Mouse (Mus musculus): Measurements from ENCODE around the gene Pnmt. TPM values are rescaled to one million over a fixed set of nuclear protein-coding genes. Genes with fewer than 3 reads are reported as not detected.

Gene Pnmt
- 4.5 and 4.9 TPM in 2 replicates for polyA plus RNA-seq (2015; fragmentation: Nextera tagmentation; extraction: Ambion mirVana)

GRCm38 (mm10) chr11:98385638-98386585, at the start of gene Pnmt:
Gene Pnmt (plus strand): TSS chr11:98386450.
- no peaks in the 10 kb centered on the region for H3K36me3 ChIP-seq (ENCODE audit: control insufficient read depth, insufficient read depth, low read length)
- ATAC-seq = no peak
- no peak within 1 kb of the TSS for H3K4me3 ChIP-seq (ENCODE audit: low read length)
- H3K27ac ChIP-seq (ENCODE audit: low read depth, low read length) = no peak within 1 kb of the TSS
- no peaks in the 10 kb centered on the region for H3K9me3 ChIP-seq (ENCODE audit: control insufficient read depth, low read length)
- no peaks in the 10 kb centered on the region for H3K4me1 ChIP-seq (ENCODE audit: control insufficient read depth, insufficient read depth, low read depth, low read length)
- H3K9ac ChIP-seq (ENCODE audit: low read depth, low read length) = peak within 1 kb of the TSS; percentile 32; the same call in 1 of the 2 replicates
- 52% methylated on average over 25 of the region's 25 CpGs for WGBS
- H3K27me3 ChIP-seq (replicated peaks; ENCODE audit: control insufficient read depth, insufficient read depth, low read length) = peaks cover 17% of the 10 kb centered on the region
- H3K4me2 ChIP-seq (ENCODE audit: low read length) = peak within 1 kb of the TSS; percentile 16

GRCm38 (mm10) chr11:98338507-98338961, 47.7 kb upstream of the Pnmt start:
- no peaks in the 10 kb centered on the region for H3K36me3 ChIP-seq (ENCODE audit: control insufficient read depth, insufficient read depth, low read length)
- H3K4me2 ChIP-seq (ENCODE audit: low read length) = peak overlapping the region; percentile 96
- H3K27ac ChIP-seq (ENCODE audit: low read depth, low read length) = peak overlapping the region; percentile 93
- peaks cover 43% of the 10 kb centered on the region for H3K27me3 ChIP-seq (replicated peaks; ENCODE audit: control insufficient read depth, insufficient read depth, low read length)
- 1% methylated on average over 42 of the region's 57 CpGs for WGBS
- no peaks in the 10 kb centered on the region for H3K9me3 ChIP-seq (ENCODE audit: control insufficient read depth, low read length)
- peak overlapping the region; percentile 74 for H3K9ac ChIP-seq (ENCODE audit: low read depth, low read length)
- H3K4me1 ChIP-seq (ENCODE audit: control insufficient read depth, insufficient read depth, low read depth, low read length) = peaks cover 30% of the 10 kb centered on the region
- ATAC-seq = 0 out of 2 replicates have a peak, but pooled peaks have one; percentile 60
- H3K4me3 ChIP-seq (ENCODE audit: low read length) = peak overlapping the region; percentile 53

- peak overlapping the region; percentile 96 for H3K4me2 ChIP-seq (ENCODE audit: low read length)
- H3K4me1 ChIP-seq (ENCODE audit: control insufficient read depth, insufficient read depth, low read depth, low read length) = peaks cover 29% of the 10 kb centered on the region
- H3K9me3 ChIP-seq (ENCODE audit: control insufficient read depth, low read length) = no peaks in the 10 kb centered on the region
- 0 out of 2 replicates have a peak, but pooled peaks have one; percentile 15 for ATAC-seq
- H3K27me3 ChIP-seq (replicated peaks; ENCODE audit: control insufficient read depth, insufficient read depth, low read length) = peaks cover 38% of the 10 kb centered on the region
- H3K36me3 ChIP-seq (ENCODE audit: control insufficient read depth, insufficient read depth, low read length) = no peaks in the 10 kb centered on the region
- peak overlapping the region; percentile 93 for H3K27ac ChIP-seq (ENCODE audit: low read depth, low read length)
- WGBS = under 1% methylated on average over 19 of the region's 19 CpGs
- H3K4me3 ChIP-seq (ENCODE audit: low read length) = peak overlapping the region; percentile 53
- H3K9ac ChIP-seq (ENCODE audit: low read depth, low read length) = peak overlapping the region; percentile 74
These were observed 47.2 kb upstream of the Pnmt start for GRCm38 (mm10) chr11:98339071-98339501.

- H3K4me3 ChIP-seq (ENCODE audit: low read length) = peak overlapping the region; percentile 53; the same call in 1 of the 2 replicates
- no peaks in the 10 kb centered on the region for H3K36me3 ChIP-seq (ENCODE audit: control insufficient read depth, insufficient read depth, low read length)
- peak; percentile 13; the same call in 1 of the 2 replicates for ATAC-seq
- H3K9me3 ChIP-seq (ENCODE audit: control insufficient read depth, low read length) = no peaks in the 10 kb centered on the region
- H3K4me2 ChIP-seq (ENCODE audit: low read length) = peak overlapping the region; percentile 96
- WGBS = 5% methylated on average over 11 of the region's 11 CpGs
- peak overlapping the region; percentile 93 for H3K27ac ChIP-seq (ENCODE audit: low read depth, low read length)
- H3K27me3 ChIP-seq (replicated peaks; ENCODE audit: control insufficient read depth, insufficient read depth, low read length) = peaks cover 34% of the 10 kb centered on the region
- peak overlapping the region; percentile 74; the same call in 1 of the 2 replicates for H3K9ac ChIP-seq (ENCODE audit: low read depth, low read length)
- peaks cover 23% of the 10 kb centered on the region for H3K4me1 ChIP-seq (ENCODE audit: control insufficient read depth, insufficient read depth, low read depth, low read length)
These were observed 46.5 kb upstream of the Pnmt start for GRCm38 (mm10) chr11:98339679-98340287.

GRCm38 (mm10) chr11:98340597-98340996, 45.7 kb upstream of the Pnmt start:
- H3K27me3 ChIP-seq (replicated peaks; ENCODE audit: control insufficient read depth, insufficient read depth, low read length) = peaks cover 34% of the 10 kb centered on the region
- no peaks in the 10 kb centered on the region for H3K36me3 ChIP-seq (ENCODE audit: control insufficient read depth, insufficient read depth, low read length)
- no peak for ATAC-seq
- H3K4me2 ChIP-seq (ENCODE audit: low read length) = no peak overlapping the region
- H3K27ac ChIP-seq (ENCODE audit: low read depth, low read length) = no peak overlapping the region
- H3K4me3 ChIP-seq (ENCODE audit: low read length) = no peak overlapping the region
- no peak overlapping the region for H3K9ac ChIP-seq (ENCODE audit: low read depth, low read length)
- WGBS = 6% methylated on average over 4 of the region's 4 CpGs
- H3K9me3 ChIP-seq (ENCODE audit: control insufficient read depth, low read length) = no peaks in the 10 kb centered on the region
- peaks cover 23% of the 10 kb centered on the region for H3K4me1 ChIP-seq (ENCODE audit: control insufficient read depth, insufficient read depth, low read depth, low read length)

- no peak overlapping the region for H3K27ac ChIP-seq (ENCODE audit: low read depth, low read length)
- no peak overlapping the region for H3K4me3 ChIP-seq (ENCODE audit: low read length)
- no peak overlapping the region for H3K9ac ChIP-seq (ENCODE audit: low read depth, low read length)
- H3K36me3 ChIP-seq (ENCODE audit: control insufficient read depth, insufficient read depth, low read length) = no peaks in the 10 kb centered on the region
- 49% methylated on average over 4 of the region's 4 CpGs for WGBS
- H3K9me3 ChIP-seq (ENCODE audit: control insufficient read depth, low read length) = no peaks in the 10 kb centered on the region
- H3K4me2 ChIP-seq (ENCODE audit: low read length) = no peak overlapping the region
- no peak for ATAC-seq
- peaks cover 33% of the 10 kb centered on the region for H3K27me3 ChIP-seq (replicated peaks; ENCODE audit: control insufficient read depth, insufficient read depth, low read length)
- H3K4me1 ChIP-seq (ENCODE audit: control insufficient read depth, insufficient read depth, low read depth, low read length) = peaks cover 23% of the 10 kb centered on the region
These were observed 45.1 kb upstream of the Pnmt start for GRCm38 (mm10) chr11:98341174-98341573.

GRCm38 (mm10) chr11:98342000-98342945, 44.0 kb upstream of the Pnmt start:
- Histone ChIP-seq H3K27ac (ENCODE audit: low read depth, low read length) (peak overlapping the region; percentile 39; the same call in 1 of the 2 replicates), H3K4me2 (ENCODE audit: low read length) (peak overlapping the region; percentile 64), H3K9me3 (ENCODE audit: control insufficient read depth, low read length) (no peaks in the 10 kb centered on the region), H3K36me3 (ENCODE audit: control insufficient read depth, insufficient read depth, low read length) (no peaks in the 10 kb centered on the region), H3K27me3 (replicated peaks; ENCODE audit: control insufficient read depth, insufficient read depth, low read length) (peaks cover 32% of the 10 kb centered on the region), H3K9ac (ENCODE audit: low read depth, low read length) (peak overlapping the region; percentile 54), H3K4me3 (ENCODE audit: low read length) (peak overlapping the region; percentile 39), H3K4me1 (ENCODE audit: control insufficient read depth, insufficient read depth, low read depth, low read length) (peaks cover 24% of the 10 kb centered on the region)
- peak; percentile 30 for ATAC-seq
- WGBS = under 1% methylated on average over 28 of the region's 29 CpGs

GRCm38 (mm10) chr11:98345253-98345652, 41.0 kb upstream of the Pnmt start:
- ATAC-seq = no peak
- Histone ChIP-seq H3K9me3 (ENCODE audit: control insufficient read depth, low read length) (no peaks in the 10 kb centered on the region), H3K27ac (ENCODE audit: low read depth, low read length) (no peak overlapping the region), H3K36me3 (ENCODE audit: control insufficient read depth, insufficient read depth, low read length) (no peaks in the 10 kb centered on the region), H3K4me2 (ENCODE audit: low read length) (peak overlapping the region; percentile 50), H3K9ac (ENCODE audit: low read depth, low read length) (no peak overlapping the region; the same call in 1 of the 2 replicates), H3K27me3 (replicated peaks; ENCODE audit: control insufficient read depth, insufficient read depth, low read length) (peaks cover 44% of the 10 kb centered on the region), H3K4me3 (ENCODE audit: low read length) (peak overlapping the region; percentile 25), H3K4me1 (ENCODE audit: control insufficient read depth, insufficient read depth, low read depth, low read length) (peaks cover 24% of the 10 kb centered on the region)
- 2% methylated on average over 14 of the region's 14 CpGs for WGBS

Measured in hindbrain, embryonic 16.5 days (tissue).